Mouse (Mus musculus) liver, adult 2 months (tissue): ENCODE measurements around the gene Rpl24.

ENCODE experiments used
- CTCF ChIP-seq: fragments of 200-500 bp; IDR thresholded peaks from 2 replicates; pipeline ENCODE4 v1.5.1; 2011; ENCODE audit warnings: low read depth, low read length, control low read depth
- POLR2A ChIP-seq: fragments of 200-500 bp; IDR thresholded peaks from 2 replicates; pipeline ENCODE4 v1.6.1; 2011; ENCODE audit warnings: low read length, control low read depth; ENCODE audit not compliant: insufficient read depth; ENCODE audit errors: extremely low read depth

- TF ChIP-seq CTCF (no peak), POLR2A (no peak)
These were observed 8.8 kb downstream of the Rpl24 start for GRCm38 (mm10) chr16:55974903-55975285.
